Mouse (Mus musculus) small intestine, adult 2 months (tissue): ENCODE measurements around the gene Rasa2.

Source experiments
- CTCF ChIP-seq: fragments of 200-500 bp; IDR thresholded peaks from 2 replicates; pipeline ENCODE4 v1.5.1; 2012; ENCODE audit warnings: low read depth, mild to moderate bottlenecking, control low read depth, inconsistent platforms, low read length, moderate library complexity, mixed read lengths; ENCODE audit not compliant: insufficient replicate concordance, insufficient read length; ENCODE audit errors: extremely low read depth
- POLR2A ChIP-seq: fragments of 200-500 bp; IDR thresholded peaks from 2 replicates; pipeline ENCODE4 v1.6.1; 2012; ENCODE audit warnings: low read depth, mild to moderate bottlenecking, control low read depth, inconsistent platforms, low read length, moderate library complexity

- no peak for TF ChIP-seq CTCF
- no peak for TF ChIP-seq POLR2A
These were observed 115.7 kb downstream of the Rasa2 start for GRCm38 (mm10) chr9:96515737-96516136.
